Mouse (Mus musculus) embryo, embryonic 10.5 days (tissue): Measurements from ENCODE around the gene Lix1l.
"Not testable (repeated sequence)": the region's sequence is repeated elsewhere in the genome, so short reads cannot be mapped to it uniquely, and the experiment has no call there.

Experiments used
- DNase-seq: peaks from one replicate; pipeline ENCODE4 v3.0.0-alpha.2; 2015; ENCODE audit warnings: low spot score

The Lix1l gene

GRCm38 (mm10) chr3:96634015-96634414 lies 33.1 kb downstream of the Lix1l start:
- DNase-seq: no peak

GRCm38 (mm10) chr3:96634928-96635879 lies 34.3 kb downstream of the Lix1l start, which contains the start of the genes Pex11b and Gm42957:
TSS of gene Pex11b (plus strand) at chr3:96635376.
TSS of gene Gm42957 (plus strand) at chr3:96635474.
- DNase-seq: peak; percentile 86

GRCm38 (mm10) chr3:96635906-96636305 lies 35.0 kb downstream of the Lix1l start:
- DNase-seq: peak; percentile 22

GRCm38 (mm10) chr3:96636448-96636847 lies 35.5 kb downstream of the Lix1l start:
- DNase-seq: no peak

GRCm38 (mm10) chr3:96639219-96639618 lies 38.3 kb downstream of the Lix1l start:
- DNase-seq: peak; percentile 81

GRCm38 (mm10) chr3:96645018-96645649 lies 44.2 kb downstream of the Lix1l start, which contains the start of gene Itga10:
TSS of gene Itga10 (plus strand) at chr3:96645584.
- peak; percentile 68 for DNase-seq

GRCm38 (mm10) chr3:96647365-96647764 lies 46.4 kb downstream of the Lix1l start:
- no peak for DNase-seq

GRCm38 (mm10) chr3:96660901-96661300 lies 60.0 kb downstream of the Lix1l start:
- no peak for DNase-seq

- DNase-seq: no peak
Measured at GRCm38 (mm10) chr3:96662731-96663316, 61.9 kb downstream of the Lix1l start.

GRCm38 (mm10) chr3:96663432-96664239 lies 62.7 kb downstream of the Lix1l start:
- peak; percentile 94 for DNase-seq

GRCm38 (mm10) chr3:96665732-96666363 lies 64.9 kb downstream of the Lix1l start:
- not testable (repeated sequence) for DNase-seq

- DNase-seq: no peak
Measured at GRCm38 (mm10) chr3:96666916-96667315, 66.0 kb downstream of the Lix1l start.

- peak; percentile 39 for DNase-seq
Measured at GRCm38 (mm10) chr3:96667316-96667715, 66.4 kb downstream of the Lix1l start.

GRCm38 (mm10) chr3:96668424-96669067 lies 67.6 kb downstream of the Lix1l start:
- no peak for DNase-seq

GRCm38 (mm10) chr3:96669727-96670468 lies 68.9 kb downstream of the Lix1l start, which contains the start of gene Ankrd35:
TSS of gene Ankrd35 (plus strand) at chr3:96670131.
- peak; percentile 92 for DNase-seq

- DNase-seq: no peak
Measured at GRCm38 (mm10) chr3:96671519-96671918, 70.6 kb downstream of the Lix1l start.

GRCm38 (mm10) chr3:96673514-96673913 lies 72.6 kb downstream of the Lix1l start:
- DNase-seq: no peak

- peak; percentile 57 for DNase-seq
Measured at GRCm38 (mm10) chr3:96674442-96674841, 73.5 kb downstream of the Lix1l start.

- no peak for DNase-seq
Measured at GRCm38 (mm10) chr3:96675171-96675570, 74.2 kb downstream of the Lix1l start.

- DNase-seq: no peak
Measured at GRCm38 (mm10) chr3:96675690-96676089, 74.7 kb downstream of the Lix1l start.
